Mouse (Mus musculus): ENCODE measurements around the gene Irf2bp2. TPM values are rescaled to one million over a fixed set of nuclear protein-coding genes. Genes with fewer than 3 reads are reported as not detected.

Gene Irf2bp2
- polyA plus RNA-seq, 1 experiment from 2014 or later = 8.8 TPM

GRCm38 (mm10) chr8:126591141-126591820, 2.5 kb downstream of the Irf2bp2 start:
- ATAC-seq (ENCODE audit: low read depth) = no peak
- whole genome bisulfite sequencing = 1% methylated on average over 20 of the region's 20 CpGs
- peaks cover 52% of the 10 kb centered on the region for H3K4me1 ChIP-seq (ENCODE audit: control insufficient read depth, insufficient read depth, low read length)

GRCm38 (mm10) chr8:126590599-126590998, 3.2 kb downstream of the Irf2bp2 start:
- H3K36me3 ChIP-seq (ENCODE audit: control insufficient read depth, insufficient read depth, low read length) = peaks cover 8% of the 10 kb centered on the region; the same call in 1 of the 2 replicates
- 34% methylated on average over 4 of the region's 4 CpGs for WGBS
- no peaks in the 10 kb centered on the region for H3K9me3 ChIP-seq (ENCODE audit: control insufficient read depth, low read length)
- H3K4me2 ChIP-seq (ENCODE audit: low read depth, low read length) = peak overlapping the region; percentile 98
- ATAC-seq (ENCODE audit: low read depth) = no peak
- no peaks in the 10 kb centered on the region for H3K27me3 ChIP-seq (ENCODE audit: control insufficient read depth, insufficient read depth, low read length)
- peak overlapping the region; percentile 100 for H3K4me3 ChIP-seq (ENCODE audit: low read depth, low read length)
- peak overlapping the region; percentile 55 for H3K9ac ChIP-seq (replicated peaks; ENCODE audit: low read depth, low read length)
- no peak overlapping the region for H3K27ac ChIP-seq (ENCODE audit: low read depth, low read length)
- H3K4me1 ChIP-seq (ENCODE audit: control insufficient read depth, insufficient read depth, low read length) = peaks cover 55% of the 10 kb centered on the region

More at GRCm38 (mm10) chr8:126591141-126591820, 2.5 kb downstream of the Irf2bp2 start:
- Histone ChIP-seq H3K4me2 (ENCODE audit: low read depth, low read length) (peak overlapping the region; percentile 98), H3K27me3 (ENCODE audit: control insufficient read depth, insufficient read depth, low read length) (no peaks in the 10 kb centered on the region), H3K36me3 (ENCODE audit: control insufficient read depth, insufficient read depth, low read length) (peaks cover 8% of the 10 kb centered on the region; the same call in 1 of the 2 replicates), H3K9me3 (ENCODE audit: control insufficient read depth, low read length) (no peaks in the 10 kb centered on the region), H3K27ac (ENCODE audit: low read depth, low read length) (peak overlapping the region; percentile 96), H3K4me3 (ENCODE audit: low read depth, low read length) (peak overlapping the region; percentile 100), H3K9ac (replicated peaks; ENCODE audit: low read depth, low read length) (peak overlapping the region; percentile 99)

- ATAC-seq (ENCODE audit: low read depth) = no peak
- Histone ChIP-seq H3K27ac (ENCODE audit: low read depth, low read length) (no peak overlapping the region), H3K4me2 (ENCODE audit: low read depth, low read length) (peak overlapping the region; percentile 98), H3K9me3 (ENCODE audit: control insufficient read depth, low read length) (no peaks in the 10 kb centered on the region), H3K27me3 (ENCODE audit: control insufficient read depth, insufficient read depth, low read length) (no peaks in the 10 kb centered on the region), H3K4me3 (ENCODE audit: low read depth, low read length) (peak overlapping the region; percentile 100), H3K36me3 (ENCODE audit: control insufficient read depth, insufficient read depth, low read length) (peaks cover 8% of the 10 kb centered on the region; the same call in 1 of the 2 replicates), H3K9ac (replicated peaks; ENCODE audit: low read depth, low read length) (peak overlapping the region; percentile 55), H3K4me1 (ENCODE audit: control insufficient read depth, insufficient read depth, low read length) (peaks cover 55% of the 10 kb centered on the region)
- WGBS = 14% methylated on average over 14 of the region's 14 CpGs
Observed at GRCm38 (mm10) chr8:126590024-126590529, 3.7 kb downstream of the Irf2bp2 start.

- WGBS = 56% methylated on average over 1 of the region's 1 CpGs
Observed at GRCm38 (mm10) chr8:126589507-126590023, 4.2 kb downstream of the Irf2bp2 start.

GRCm38 (mm10) chr8:126588636-126589506, 4.9 kb downstream of the Irf2bp2 start:
- ATAC-seq (ENCODE audit: low read depth) = no peak
- Histone ChIP-seq H3K9ac (replicated peaks; ENCODE audit: low read depth, low read length) (peak overlapping the region; percentile 26; the same call in 1 of the 2 replicates), H3K4me1 (ENCODE audit: control insufficient read depth, insufficient read depth, low read length) (peaks cover 60% of the 10 kb centered on the region), H3K9me3 (ENCODE audit: control insufficient read depth, low read length) (no peaks in the 10 kb centered on the region), H3K36me3 (ENCODE audit: control insufficient read depth, insufficient read depth, low read length) (peaks cover 8% of the 10 kb centered on the region; the same call in 1 of the 2 replicates), H3K27ac (ENCODE audit: low read depth, low read length) (no peak overlapping the region), H3K4me3 (ENCODE audit: low read depth, low read length) (peak overlapping the region; percentile 100), H3K27me3 (ENCODE audit: control insufficient read depth, insufficient read depth, low read length) (no peaks in the 10 kb centered on the region), H3K4me2 (ENCODE audit: low read depth, low read length) (peak overlapping the region; percentile 98)
- WGBS = 49% methylated on average over 11 of the region's 11 CpGs

More at GRCm38 (mm10) chr8:126589507-126590023, 4.2 kb downstream of the Irf2bp2 start:
- no peaks in the 10 kb centered on the region for H3K27me3 ChIP-seq (ENCODE audit: control insufficient read depth, insufficient read depth, low read length)
- no peak for ATAC-seq (ENCODE audit: low read depth)
- H3K4me1 ChIP-seq (ENCODE audit: control insufficient read depth, insufficient read depth, low read length) = peaks cover 55% of the 10 kb centered on the region
- no peaks in the 10 kb centered on the region for H3K9me3 ChIP-seq (ENCODE audit: control insufficient read depth, low read length)
- peak overlapping the region; percentile 98 for H3K4me2 ChIP-seq (ENCODE audit: low read depth, low read length)
- H3K9ac ChIP-seq (replicated peaks; ENCODE audit: low read depth, low read length) = peak overlapping the region; percentile 55
- peak overlapping the region; percentile 100 for H3K4me3 ChIP-seq (ENCODE audit: low read depth, low read length)
- peaks cover 8% of the 10 kb centered on the region; the same call in 1 of the 2 replicates for H3K36me3 ChIP-seq (ENCODE audit: control insufficient read depth, insufficient read depth, low read length)
- no peak overlapping the region for H3K27ac ChIP-seq (ENCODE audit: low read depth, low read length)

GRCm38 (mm10) chr8:126587836-126588503, 5.8 kb downstream of the Irf2bp2 start:
- no peak overlapping the region for H3K9ac ChIP-seq (replicated peaks; ENCODE audit: low read depth, low read length)

GRCm38 (mm10) chr8:126586599-126587577, 6.9 kb downstream of the Irf2bp2 start:
- no peak overlapping the region for H3K9ac ChIP-seq (replicated peaks; ENCODE audit: low read depth, low read length)
- no peaks in the 10 kb centered on the region for H3K9me3 ChIP-seq (ENCODE audit: control insufficient read depth, low read length)
- H3K36me3 ChIP-seq (ENCODE audit: control insufficient read depth, insufficient read depth, low read length) = peaks cover 8% of the 10 kb centered on the region; the same call in 1 of the 2 replicates
- no peaks in the 10 kb centered on the region for H3K27me3 ChIP-seq (ENCODE audit: control insufficient read depth, insufficient read depth, low read length)
- ATAC-seq (ENCODE audit: low read depth) = no peak
- peaks cover 62% of the 10 kb centered on the region for H3K4me1 ChIP-seq (ENCODE audit: control insufficient read depth, insufficient read depth, low read length)
- H3K27ac ChIP-seq (ENCODE audit: low read depth, low read length) = no peak overlapping the region
- WGBS = 78% methylated on average over 10 of the region's 10 CpGs
- H3K4me2 ChIP-seq (ENCODE audit: low read depth, low read length) = peak overlapping the region; percentile 32; the same call in 1 of the 2 replicates
- H3K4me3 ChIP-seq (ENCODE audit: low read depth, low read length) = no peak overlapping the region

More at GRCm38 (mm10) chr8:126587836-126588503, 5.8 kb downstream of the Irf2bp2 start:
- 80% methylated on average over 10 of the region's 10 CpGs for WGBS
- peaks cover 8% of the 10 kb centered on the region; the same call in 1 of the 2 replicates for H3K36me3 ChIP-seq (ENCODE audit: control insufficient read depth, insufficient read depth, low read length)
- peak overlapping the region; percentile 98 for H3K4me2 ChIP-seq (ENCODE audit: low read depth, low read length)
- peak overlapping the region; percentile 100 for H3K4me3 ChIP-seq (ENCODE audit: low read depth, low read length)
- H3K27me3 ChIP-seq (ENCODE audit: control insufficient read depth, insufficient read depth, low read length) = no peaks in the 10 kb centered on the region
- H3K27ac ChIP-seq (ENCODE audit: low read depth, low read length) = no peak overlapping the region
- no peaks in the 10 kb centered on the region for H3K9me3 ChIP-seq (ENCODE audit: control insufficient read depth, low read length)
- H3K4me1 ChIP-seq (ENCODE audit: control insufficient read depth, insufficient read depth, low read length) = peaks cover 62% of the 10 kb centered on the region
- no peak for ATAC-seq (ENCODE audit: low read depth)
